Mouse (Mus musculus): ENCODE data around the gene Art2b. TPM values are rescaled to one million over a fixed set of nuclear protein-coding genes. Genes with fewer than 3 reads are reported as not detected.
"Not testable (repeated sequence)": the region's sequence is repeated elsewhere in the genome, so short reads cannot be mapped to it uniquely, and the experiment has no call there.

The Art2b gene
- total RNA-seq, 2 experiments from 2014 or later = not detected

- no peak for DNase-seq (ENCODE audit: low spot score)
Measured at GRCm38 (mm10) chr7:101564086-101564485, 21.3 kb downstream of the Art2b start.

- not testable (repeated sequence) for DNase-seq (ENCODE audit: low spot score)
Measured at GRCm38 (mm10) chr7:101559393-101559792, 26.0 kb downstream of the Art2b start.

GRCm38 (mm10) chr7:101557391-101557790 lies 28.0 kb downstream of the Art2b start:
- DNase-seq (ENCODE audit: low spot score) = no peak

- DNase-seq (ENCODE audit: low spot score) = not testable (repeated sequence)
Measured at GRCm38 (mm10) chr7:101555473-101555872, 29.9 kb downstream of the Art2b start.

GRCm38 (mm10) chr7:101551530-101551929 lies 33.9 kb downstream of the Art2b start:
- DNase-seq (ENCODE audit: low spot score) = no peak

- no peak for DNase-seq (ENCODE audit: low spot score)
Measured at GRCm38 (mm10) chr7:101550686-101551485, 34.5 kb downstream of the Art2b start.

GRCm38 (mm10) chr7:101549266-101549665 lies 36.1 kb downstream of the Art2b start:
- DNase-seq (ENCODE audit: low spot score) = no peak

GRCm38 (mm10) chr7:101547651-101548050 lies 37.7 kb downstream of the Art2b start:
- no peak for DNase-seq (ENCODE audit: low spot score)

- no peak for DNase-seq (ENCODE audit: low spot score)
Measured at GRCm38 (mm10) chr7:101541734-101542133, 43.7 kb downstream of the Art2b start.

GRCm38 (mm10) chr7:101541132-101541531 lies 44.3 kb downstream of the Art2b start:
- DNase-seq (ENCODE audit: low spot score) = peak; percentile 59

- no peak for DNase-seq (ENCODE audit: low spot score)
Measured at GRCm38 (mm10) chr7:101540684-101541083, 44.7 kb downstream of the Art2b start.

- DNase-seq (ENCODE audit: low spot score) = no peak
Measured at GRCm38 (mm10) chr7:101539774-101540173, 45.6 kb downstream of the Art2b start.

GRCm38 (mm10) chr7:101538141-101538933 lies 47.1 kb downstream of the Art2b start:
- DNase-seq (ENCODE audit: low spot score) = peak; percentile 38

- no peak for DNase-seq (ENCODE audit: low spot score)
Measured at GRCm38 (mm10) chr7:101537541-101537940, 47.9 kb downstream of the Art2b start.

- DNase-seq (ENCODE audit: low spot score) = no peak
Measured at GRCm38 (mm10) chr7:101535517-101535916, 49.9 kb downstream of the Art2b start.

- DNase-seq (ENCODE audit: low spot score) = no peak
Measured at GRCm38 (mm10) chr7:101535102-101535501, 50.3 kb downstream of the Art2b start.

- DNase-seq (ENCODE audit: low spot score) = no peak
Measured at GRCm38 (mm10) chr7:101534428-101534827, 51.0 kb downstream of the Art2b start.

Other genes starting within 250 kb of the Art2b start
- gene Arap1, start 237.5 kb downstream of the Art2b start, total RNA-seq (2021) = 10 to 100 TPM; 18.6 to 21.4 TPM
- gene Gm45837, start 174.7 kb downstream of the Art2b start, total RNA-seq (2021) = not detected
- 10 to 100 TPM; 21.0 to 23.0 TPM for gene Pde2a, start 163.9 kb downstream of the Art2b start, total RNA-seq (2021)
- gene Clpb, start 78.0 kb upstream of the Art2b start, total RNA-seq (2021) = 10 to 100 TPM; 65.6 to 68.6 TPM
- not detected for gene Phox2a, start 232.7 kb upstream of the Art2b start, total RNA-seq (2021)

Measured in gastrocnemius, adult 18-20 months (tissue).